Mouse (Mus musculus): ENCODE data around the gene Hist1h4i. TPM values are rescaled to one million over a fixed set of nuclear protein-coding genes. Genes with fewer than 3 reads are reported as not detected.

The Hist1h4i gene
- total RNA-seq, 2 experiments from 2014 or later, result 72.6 to 72.8 TPM

DNA sequence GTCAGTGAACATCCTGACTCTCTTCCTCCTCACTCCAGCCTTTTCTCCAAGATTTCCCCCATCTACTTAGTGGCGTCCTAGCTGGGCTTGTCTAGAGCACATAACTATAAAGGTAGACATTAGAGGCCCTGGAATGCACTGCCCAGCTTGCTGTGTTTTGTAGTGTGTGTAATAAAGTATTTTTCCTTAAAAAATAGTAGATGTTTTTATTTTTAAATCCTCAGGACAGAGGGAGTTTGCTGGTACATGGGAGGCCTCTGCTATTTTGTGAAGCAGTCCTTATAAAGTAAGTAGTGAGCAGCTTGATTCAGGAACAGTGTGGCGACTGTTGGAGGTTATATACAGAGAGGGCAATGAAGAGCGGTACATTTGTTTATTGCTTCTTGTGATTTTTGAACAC lies 32.5 kb downstream of the Hist1h4i start:
- no peak for DNase-seq

DNA sequence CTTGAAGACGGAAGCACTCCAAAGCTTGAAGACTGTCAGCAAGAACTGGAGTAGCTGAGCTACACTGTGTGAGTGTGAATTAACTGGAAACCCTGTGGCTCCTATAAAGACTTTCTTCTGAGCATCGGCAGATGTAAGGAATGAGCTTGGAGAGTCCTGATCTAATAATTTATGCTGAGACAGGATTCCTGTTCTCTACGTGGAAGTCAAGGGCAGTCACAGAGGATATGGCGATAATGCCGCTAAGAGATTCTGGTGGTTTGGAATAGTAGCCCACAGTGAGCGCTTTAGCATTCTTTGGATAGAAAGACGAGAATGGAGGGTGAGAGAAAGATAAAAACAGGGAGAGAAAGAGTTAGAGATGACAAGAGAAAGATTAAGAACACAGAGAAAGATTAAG lies 33.3 kb downstream of the Hist1h4i start:
- DNase-seq, result no peak

DNA sequence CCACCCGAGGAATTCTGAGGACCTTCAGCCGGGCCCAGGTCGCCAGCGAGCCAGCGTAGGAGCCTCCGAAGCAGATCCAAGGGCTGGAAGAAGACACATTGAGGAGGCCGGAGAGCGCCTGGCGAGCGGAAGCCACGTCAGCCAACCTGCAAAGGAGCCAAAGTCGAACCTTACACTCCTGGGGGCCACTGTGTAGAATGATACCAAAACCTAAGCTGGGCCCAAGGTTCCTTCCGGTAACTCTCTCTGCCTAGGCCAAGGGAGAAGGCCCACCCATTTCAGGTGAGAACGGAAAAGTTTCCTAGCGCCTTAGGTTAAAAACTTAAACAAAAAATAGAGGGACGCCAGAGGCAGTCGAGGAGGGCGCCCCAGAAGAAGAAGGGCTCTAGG lies 34.0 kb downstream of the Hist1h4i start:
- DNase-seq, result no peak

DNA sequence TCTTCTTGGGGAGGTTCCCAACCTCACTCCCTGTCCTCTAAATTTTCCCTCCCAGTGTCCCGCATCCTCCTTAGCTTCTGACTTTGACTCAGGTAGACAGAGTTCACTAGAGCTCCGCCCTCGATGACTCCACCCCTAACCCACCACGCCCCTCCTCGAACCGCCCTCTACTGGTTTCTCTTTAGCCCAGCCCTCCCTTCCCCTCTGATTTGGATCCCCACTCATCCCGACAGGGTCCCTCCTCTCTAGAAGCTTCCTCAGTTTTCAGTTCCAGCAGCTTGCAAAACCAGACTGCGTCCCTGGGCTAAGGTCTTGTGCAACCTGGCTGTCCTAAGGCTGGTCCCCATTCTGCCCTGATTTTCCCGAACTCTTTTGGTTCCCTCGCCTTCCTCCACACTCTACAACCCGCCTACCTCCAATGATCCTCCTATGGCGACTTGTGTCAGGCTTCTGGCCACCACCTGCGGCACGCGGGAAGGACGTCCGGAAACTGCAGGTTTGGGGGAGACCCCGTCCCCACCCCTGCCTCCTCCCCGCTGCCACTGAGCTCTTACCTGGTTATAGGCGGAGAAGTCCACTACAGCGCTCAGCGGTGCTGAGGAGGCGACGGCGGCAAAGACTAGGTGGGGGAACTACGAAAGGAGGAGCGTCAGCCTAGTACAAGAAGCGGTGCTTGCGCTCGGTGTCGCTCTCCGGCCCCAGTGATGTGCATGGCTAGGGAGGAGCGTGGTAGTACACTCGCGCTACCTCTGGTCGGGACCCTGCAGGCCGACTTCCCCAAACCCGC lies 34.6 kb downstream of the Hist1h4i start:
- DNase-seq, result peak in 1 of 2 experiments; percentile 32

DNA sequence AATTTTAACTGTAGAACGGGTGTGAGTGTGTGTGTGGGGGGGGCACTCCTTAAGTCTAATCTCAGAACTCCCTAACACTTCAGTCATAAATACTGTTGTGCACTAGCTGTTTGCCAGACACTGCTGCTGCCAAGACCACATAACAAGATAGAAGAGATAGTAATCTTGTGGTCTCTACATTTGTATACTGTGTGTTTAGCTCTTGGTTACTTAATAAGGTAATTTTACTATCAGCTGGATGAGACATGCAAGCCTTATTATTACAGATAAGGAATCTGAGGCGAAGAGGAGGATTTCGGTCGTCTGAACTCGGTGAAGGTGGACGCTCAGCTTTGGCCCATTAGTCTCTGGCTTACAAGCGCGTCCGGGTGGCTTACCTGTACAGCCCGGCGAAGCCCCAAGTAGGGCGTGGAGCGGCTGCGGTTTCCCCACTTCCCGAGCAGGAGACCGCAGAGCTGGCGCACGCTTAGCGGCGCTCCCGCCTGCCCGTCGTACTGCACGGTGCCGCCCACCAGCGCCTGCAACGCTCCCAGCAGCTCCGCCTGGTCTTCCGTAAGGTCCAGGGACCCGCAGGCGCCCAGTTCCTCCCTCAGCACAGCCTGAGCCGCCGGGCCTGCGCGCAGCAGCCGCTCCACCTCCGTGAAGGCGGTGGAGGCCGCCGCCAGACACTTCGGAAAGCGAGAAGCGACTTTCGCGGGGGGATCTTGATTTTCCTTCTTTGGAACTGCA lies 35.4 kb downstream of the Hist1h4i start:
- peak in 1 of 2 experiments; percentile 34 for DNase-seq

DNA sequence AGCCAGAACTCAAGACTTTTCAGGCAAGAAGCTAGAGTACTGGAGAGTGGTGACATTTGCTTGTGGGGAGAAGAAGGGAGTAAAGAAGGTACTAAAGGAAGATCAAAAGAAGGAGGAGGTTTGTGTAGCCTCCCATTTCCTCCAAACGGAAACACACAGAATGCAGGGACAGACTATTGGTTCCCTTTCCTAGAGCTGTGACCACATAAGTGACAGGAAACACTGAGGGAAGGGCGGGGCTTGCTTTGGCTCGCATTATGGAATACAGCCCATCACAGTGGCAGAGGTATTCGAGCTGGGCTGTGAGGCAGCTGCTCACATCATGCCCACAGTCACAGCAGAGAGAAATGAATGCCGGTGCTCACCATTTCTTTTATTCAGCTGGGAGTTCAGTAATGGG lies 39.3 kb downstream of the Hist1h4i start:
- no peak for DNase-seq

DNA sequence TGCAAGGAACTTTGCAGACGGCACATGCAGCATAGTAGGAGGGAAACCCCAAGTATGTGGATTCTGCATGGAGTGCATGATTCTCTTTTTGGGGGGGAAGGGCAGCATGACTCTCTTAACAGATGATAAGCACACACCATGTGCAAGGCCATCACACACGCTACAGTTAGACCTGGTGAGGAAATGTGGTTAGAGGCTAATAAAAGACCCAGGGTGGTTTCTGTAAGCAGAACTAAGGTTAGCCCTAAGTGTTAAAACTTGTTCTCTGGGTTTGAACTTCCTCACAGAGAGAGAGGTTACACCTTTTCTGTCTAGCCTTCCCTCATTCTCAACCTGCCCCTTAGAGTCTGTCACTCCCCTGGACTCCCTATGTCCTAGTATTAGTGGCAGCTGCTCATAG lies 39.8 kb downstream of the Hist1h4i start:
- no peak for DNase-seq

DNA sequence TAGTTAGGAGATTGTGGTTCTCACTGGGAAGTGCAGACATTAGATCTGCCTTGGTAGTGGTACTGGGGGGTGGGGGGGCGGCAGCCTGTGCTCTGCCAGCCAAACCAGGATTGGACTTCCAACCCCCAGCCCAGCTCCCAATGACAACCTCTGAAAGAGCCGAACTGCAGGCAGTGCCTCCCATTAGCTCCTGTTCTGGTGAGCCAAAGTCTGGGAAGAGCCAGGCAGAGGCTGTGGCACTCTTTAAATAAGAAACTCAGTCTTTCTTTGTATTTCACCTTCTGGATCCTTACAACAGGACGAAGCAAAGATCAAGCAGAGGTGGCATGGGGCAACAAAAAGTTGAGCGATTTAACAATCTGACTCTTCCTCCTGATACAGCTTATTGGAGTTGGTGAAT lies 42.0 kb downstream of the Hist1h4i start:
- DNase-seq, result no peak

DNA sequence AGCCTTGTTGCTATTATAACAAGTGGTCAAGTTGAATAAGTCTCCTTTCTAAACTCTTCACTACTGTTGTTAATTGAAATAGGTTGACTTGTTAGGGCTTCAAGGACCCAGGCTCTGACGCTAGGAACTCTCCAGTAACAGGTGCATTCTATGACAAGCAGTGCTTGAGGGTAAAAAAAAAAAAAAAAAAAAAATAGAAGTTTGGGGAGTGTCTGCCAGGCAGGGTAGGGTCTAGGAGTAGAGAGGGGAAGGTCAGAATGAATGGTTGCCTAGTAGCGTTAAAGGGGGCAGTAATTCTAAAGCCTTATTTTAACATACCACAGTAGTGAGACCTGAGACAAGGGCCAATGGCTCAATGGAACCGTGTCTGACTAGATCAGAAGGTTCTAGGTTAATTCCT lies 42.8 kb downstream of the Hist1h4i start:
- no peak for DNase-seq

DNA sequence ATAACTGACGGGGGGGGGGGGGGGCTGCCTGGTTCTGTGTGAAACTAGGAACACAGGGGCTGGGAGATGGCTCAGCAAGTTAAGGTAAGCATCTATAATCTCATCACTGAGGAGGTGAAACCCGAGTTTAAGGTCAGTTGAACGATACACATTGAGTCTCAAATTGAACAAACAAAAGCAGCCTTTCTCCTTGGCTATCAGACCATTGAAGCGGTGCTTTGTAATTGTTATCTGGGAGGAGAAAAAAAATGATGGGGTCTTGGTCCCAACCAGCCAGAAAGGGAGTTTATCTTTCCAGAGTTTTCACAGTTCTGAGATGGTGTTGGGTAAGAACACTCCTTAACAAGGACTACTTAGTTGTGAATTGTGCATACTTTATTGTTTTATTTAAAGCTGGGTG lies 43.3 kb downstream of the Hist1h4i start:
- DNase-seq, result no peak

DNA sequence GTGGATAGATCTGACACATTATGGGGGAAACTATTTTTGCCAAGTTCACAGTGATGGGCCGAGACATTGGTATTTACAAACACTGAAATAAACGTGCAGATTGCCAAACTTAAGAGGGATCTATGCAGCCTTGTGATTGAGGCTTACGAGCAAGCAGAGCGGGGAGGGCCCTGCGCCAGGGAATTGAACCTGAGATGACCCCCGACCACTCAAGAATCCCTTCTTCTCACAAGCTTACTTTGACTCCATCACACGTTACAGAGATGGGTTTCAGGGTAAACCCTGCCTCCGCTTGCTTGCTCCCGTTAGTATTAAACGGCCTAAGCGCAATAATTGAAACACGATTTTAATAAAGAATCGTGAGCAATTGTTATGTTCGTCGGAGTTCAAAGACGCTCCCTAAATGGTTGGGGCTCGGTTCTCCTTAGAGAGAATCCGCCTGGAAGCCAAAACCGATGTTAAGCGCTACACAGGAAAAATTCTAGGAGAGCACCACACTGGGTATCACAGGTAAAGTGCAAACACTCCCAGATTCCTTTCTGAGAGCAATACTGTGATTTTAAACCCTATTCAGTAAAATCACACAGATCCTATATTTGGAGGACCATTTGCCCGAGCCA lies 43.9 kb downstream of the Hist1h4i start:
- no peak for DNase-seq

DNA sequence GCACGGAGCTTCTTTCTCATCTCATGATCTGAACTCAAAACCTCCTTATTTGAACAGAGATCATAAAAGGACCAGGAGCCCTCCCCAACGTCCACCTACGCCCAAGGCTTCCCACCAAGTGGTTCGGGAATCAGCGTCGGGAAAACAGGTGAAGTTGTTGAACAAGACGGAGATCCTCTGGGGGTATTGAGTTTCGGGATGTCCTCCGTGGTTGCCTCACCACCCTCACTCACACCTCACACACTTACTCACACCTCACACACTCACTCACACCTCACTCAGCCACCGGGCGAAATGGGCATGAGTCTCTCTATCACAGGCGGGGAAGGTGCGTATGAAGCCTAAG lies 44.3 kb downstream of the Hist1h4i start:
- DNase-seq, result no peak

DNA sequence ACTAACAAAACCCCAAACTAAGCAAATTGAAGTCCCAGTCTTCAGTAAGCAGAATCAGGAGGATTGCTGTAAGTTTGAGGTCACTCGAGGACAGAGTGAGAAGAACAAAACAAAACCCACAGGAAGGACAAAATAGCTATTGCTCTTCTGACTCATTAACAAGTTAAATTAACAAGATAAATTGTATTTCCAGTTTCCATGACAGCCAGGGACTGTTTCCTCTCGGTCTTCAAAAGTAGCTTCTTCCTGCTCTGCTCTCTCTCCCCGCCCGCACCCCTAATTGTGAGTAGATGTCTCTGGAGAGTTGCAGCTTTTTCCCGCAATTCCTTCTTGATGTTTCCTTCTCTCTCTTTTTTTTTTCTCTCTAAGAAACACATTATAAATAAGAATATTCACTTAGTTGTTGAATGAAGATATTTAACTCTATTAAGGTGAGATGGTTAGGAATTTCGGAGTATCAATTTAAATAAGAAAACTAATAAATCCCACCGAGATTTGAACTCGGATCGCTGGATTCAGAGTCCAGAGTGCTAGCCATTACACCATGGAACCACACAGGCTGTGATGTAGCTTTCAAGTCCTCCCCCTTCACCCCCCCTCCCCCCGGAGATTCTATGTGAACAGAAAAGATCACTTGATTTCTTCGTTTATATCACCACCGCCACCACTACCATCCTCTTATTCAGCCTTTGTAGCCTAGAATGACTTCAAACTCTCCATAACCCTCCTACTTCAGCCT lies 44.9 kb downstream of the Hist1h4i start:
- DNase-seq, result no peak

DNA sequence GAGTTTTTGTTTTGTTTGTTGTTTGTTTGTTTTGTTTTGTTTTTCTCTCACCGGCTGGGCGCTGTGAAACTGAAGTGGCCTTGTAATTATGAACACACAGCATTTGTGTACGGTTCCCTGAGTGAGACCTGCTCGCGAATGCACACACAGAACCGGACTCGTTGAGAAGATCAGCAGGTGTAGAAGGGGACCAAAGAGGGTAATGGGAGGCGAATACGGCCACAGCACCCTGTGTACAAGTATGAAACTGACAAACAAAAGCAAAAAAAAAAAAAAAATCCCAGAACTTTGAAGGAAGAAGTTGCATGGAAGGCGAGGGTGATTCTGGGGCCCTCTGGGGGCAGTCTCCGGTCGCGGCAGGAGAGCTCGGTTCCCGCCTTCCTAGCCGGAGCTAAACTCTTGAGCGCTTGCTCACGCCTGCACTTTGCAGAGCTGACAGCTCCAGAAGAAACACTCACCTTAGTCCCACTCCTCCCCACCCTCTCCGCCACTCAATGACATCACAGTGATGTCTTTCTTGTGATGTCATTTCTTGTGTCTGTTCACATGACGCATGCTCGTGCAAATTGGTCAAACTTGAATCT lies 45.7 kb downstream of the Hist1h4i start:
- DNase-seq, result no peak

DNA sequence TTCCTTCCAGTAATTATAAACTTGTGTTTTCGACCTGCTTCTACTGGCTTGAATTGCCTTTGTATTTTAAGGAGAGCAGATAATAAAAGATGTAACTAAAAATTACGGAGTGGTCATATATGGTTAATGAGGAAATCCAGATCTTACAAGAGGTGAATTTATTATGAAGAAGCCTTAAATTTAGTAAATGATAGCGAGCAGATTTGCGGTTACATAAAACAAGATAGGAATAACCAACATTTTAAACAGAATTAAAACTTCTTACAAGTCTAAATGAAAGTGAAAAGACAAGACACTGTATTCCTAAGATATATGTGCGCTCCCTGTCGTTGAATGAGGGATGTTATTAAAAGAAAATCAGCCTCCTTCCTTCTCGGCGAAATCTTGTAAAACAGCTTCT lies 46.3 kb downstream of the Hist1h4i start:
- no peak for DNase-seq

DNA sequence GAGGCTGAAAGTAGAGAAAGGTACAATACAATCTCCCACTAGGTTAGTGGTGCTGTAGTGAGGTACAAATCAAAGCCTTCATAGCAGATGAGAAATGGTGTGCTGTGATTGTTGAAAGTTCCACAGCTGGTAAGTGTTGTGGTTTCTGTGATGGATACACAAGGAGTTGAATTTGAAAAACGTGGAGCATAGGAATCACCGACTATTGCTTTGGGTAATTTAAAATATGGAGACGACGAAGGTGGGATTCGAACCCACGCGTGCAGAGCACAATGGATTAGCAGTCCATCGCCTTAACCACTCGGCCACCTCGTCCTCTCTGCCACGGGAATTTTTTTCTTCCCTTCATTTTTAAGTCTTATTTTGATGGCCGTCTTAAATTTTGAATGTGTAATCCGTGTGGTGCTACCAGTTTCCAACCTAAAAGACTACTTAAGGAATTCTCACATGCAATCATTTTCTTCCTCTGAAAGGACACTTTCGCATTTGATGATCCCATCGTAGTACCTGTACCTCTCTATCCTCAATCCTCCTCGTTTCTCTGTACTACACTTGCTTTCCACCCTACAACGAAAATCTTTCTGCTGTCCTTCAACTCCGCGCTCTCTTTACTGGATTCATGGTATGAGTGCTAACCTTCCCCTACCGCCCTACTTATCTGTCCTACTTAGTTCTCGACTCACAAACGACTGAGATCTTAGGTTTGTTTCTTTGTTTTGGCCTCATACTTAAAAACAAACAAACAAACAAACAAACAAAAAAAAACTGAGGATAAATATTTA lies 47.0 kb downstream of the Hist1h4i start:
- peak in 1 of 2 experiments; percentile 41 for DNase-seq

DNA sequence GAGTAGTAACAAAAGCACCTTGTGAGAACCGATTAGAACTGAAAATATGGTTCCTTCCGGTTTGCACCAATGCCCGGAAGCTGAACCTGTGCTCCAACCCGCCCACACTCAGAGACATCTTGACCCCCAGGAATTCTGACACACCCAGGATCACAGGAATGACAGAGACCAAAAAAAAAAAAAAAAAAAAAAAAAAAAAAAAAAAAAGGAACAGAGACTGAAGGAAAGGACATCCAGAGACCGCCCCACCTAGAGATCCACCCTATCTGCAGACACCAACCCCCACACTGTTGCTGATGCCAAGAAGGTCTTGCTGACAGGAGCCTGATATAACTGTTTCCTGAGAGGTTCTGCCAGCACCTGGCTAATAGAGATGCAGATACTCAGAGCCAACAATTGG lies 48.6 kb downstream of the Hist1h4i start:
- no peak for DNase-seq

Data from layer of hippocampus, postnatal 36 days (tissue).